Mouse (Mus musculus): ENCODE results near the gene Gm20865. TPM values are rescaled to one million over a fixed set of nuclear protein-coding genes. Genes with fewer than 3 reads are reported as not detected.
"Not testable (repeated sequence)": the region's sequence is repeated elsewhere in the genome, so short reads cannot be mapped to it uniquely, and the experiment has no call there.

The Gm20865 gene
- polyA plus RNA-seq (2015; fragmentation: Nextera tagmentation; extraction: Ambion mirVana) = not detected in 2 replicates

DNA sequence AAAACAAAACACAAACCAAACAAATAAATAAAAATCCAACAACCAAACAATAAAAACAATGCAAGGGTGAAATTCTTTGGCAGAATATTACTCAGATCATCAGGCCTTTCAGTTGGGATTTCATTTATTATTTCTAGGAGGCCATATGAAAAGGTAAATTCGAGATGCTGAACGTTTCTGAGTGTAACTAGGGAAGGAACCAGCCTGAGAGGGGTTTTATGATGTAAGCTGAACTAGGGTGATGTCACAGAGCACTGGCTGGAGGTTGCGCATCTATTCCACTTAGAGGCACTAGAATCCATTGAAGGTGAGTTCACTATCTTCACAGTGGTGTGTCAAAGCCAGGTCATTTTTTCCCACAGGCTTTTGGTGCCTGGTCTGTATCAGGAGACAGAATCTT lies at the start of gene Gm20865:
Gene Gm20865 (plus strand): TSS at position 301 of the 400 bp plus-strand sequence.
- not testable (repeated sequence) for H3K9ac ChIP-seq; H3K4me1 ChIP-seq; H3K4me2 ChIP-seq; H3K36me3 ChIP-seq; H3K4me3 ChIP-seq (replicated peaks); H3K9me3 ChIP-seq; ATAC-seq (ENCODE audit: insufficient read depth, low FRiP score, low read depth); H3K27ac ChIP-seq; H3K27me3 ChIP-seq (replicated peaks)
- no CpG with 5 or more reads among the region's 3 CpGs for WGBS

Other genes starting within 250 kb of the Gm20865 start
- gene Gm29866, start 247.9 kb upstream of the Gm20865 start, polyA plus RNA-seq (2015; fragmentation: Nextera tagmentation; extraction: Ambion mirVana) = not detected in 2 replicates
- not detected in 2 replicates for gene Gm20909, start 77.0 kb upstream of the Gm20865 start, polyA plus RNA-seq (2015; fragmentation: Nextera tagmentation; extraction: Ambion mirVana)

Measured in stomach, embryonic 15.5 days (tissue).